Comparison of ENCODE assay signal across 7 mouse cellular contexts in genomic region chr8:116993095-116993867, GRCm38 (mm10). TPM values are rescaled to one million over a fixed set of nuclear protein-coding genes. Genes with fewer than 3 reads are reported as not detected.
DNase-seq lines count a peak whose midpoint lies in the region; ATAC-seq lines count a peak whose summit lies in the region.

TSS of gene Gcsh (minus strand) at chr8:116993537.

- no peaks in the 10 kb centered on the region for H3K27me3 ChIP-seq in intestine, embryonic 16.5 days (replicated peaks; ENCODE audit: control insufficient read depth, insufficient read depth, low read length)
- no peaks in the 10 kb centered on the region for H3K27me3 ChIP-seq in midbrain, embryonic 11.5 days (ENCODE audit: control insufficient read depth, insufficient read depth, low read length)

- H3K4me3 ChIP-seq in intestine, embryonic 16.5 days (ENCODE audit: low read length) = peak within 1 kb of the TSS; percentile 77
- peak within 1 kb of the TSS; percentile 54 for H3K4me3 ChIP-seq in midbrain, embryonic 11.5 days (ENCODE audit: low read depth, low read length)

- peak within 1 kb of the TSS; percentile 93 for H3K4me2 ChIP-seq in intestine, embryonic 16.5 days (ENCODE audit: low read depth, low read length)
- H3K4me2 ChIP-seq in midbrain, embryonic 11.5 days = peak within 1 kb of the TSS; percentile 91

- DNase-seq in adrenal gland, adult 8-10 months = peak; percentile 99
- DNase-seq in embryo, embryonic 9.5 days (ENCODE audit: extremely low spot score) = peak; percentile 99
- peak; percentile 99 for DNase-seq in gastrocnemius, postnatal 4 days (ENCODE audit: low spot score in 2 of 2)
- DNase-seq in left cerebral cortex, postnatal 36 days (ENCODE audit: low spot score in 2 of 2) = peak; percentile 97
- DNase-seq in midbrain, embryonic 11.5 days (ENCODE audit: low spot score, missing footprints) = peak; percentile 99
- DNase-seq in skeletal muscle tissue, adult 2 months (ENCODE audit: low read depth, low spot score) = peak; percentile 95

- no peaks in the 10 kb centered on the region for H3K36me3 ChIP-seq in intestine, embryonic 16.5 days (ENCODE audit: control insufficient read depth, insufficient read depth, low read length)
- no peaks in the 10 kb centered on the region for H3K36me3 ChIP-seq in midbrain, embryonic 11.5 days (ENCODE audit: control insufficient read depth, insufficient read depth, low read length)

- no peaks in the 10 kb centered on the region for H3K9me3 ChIP-seq in intestine, embryonic 16.5 days (ENCODE audit: control insufficient read depth, low read length)
- no peaks in the 10 kb centered on the region for H3K9me3 ChIP-seq in midbrain, embryonic 11.5 days (ENCODE audit: control insufficient read depth, low read length)

- peak; percentile 100 for ATAC-seq in intestine, embryonic 16.5 days
- peak; percentile 100 for ATAC-seq in midbrain, embryonic 11.5 days (ENCODE audit: low FRiP score)

- under 1% methylated on average over 56 of the region's 56 CpGs for WGBS in intestine, embryonic 16.5 days
- WGBS in midbrain, embryonic 11.5 days = under 1% methylated on average over 53 of the region's 56 CpGs

- peak within 1 kb of the TSS; percentile 88 for H3K27ac ChIP-seq in intestine, embryonic 16.5 days (ENCODE audit: low read length)
- 0 out of 2 replicates have a peak within 1 kb of the TSS, but pooled peaks have one; percentile 3 for H3K27ac ChIP-seq in midbrain, embryonic 11.5 days (ENCODE audit: low read depth, low read length)

- H3K4me1 ChIP-seq in intestine, embryonic 16.5 days (ENCODE audit: control insufficient read depth, insufficient read depth, low read length) = peaks cover 9% of the 10 kb centered on the region; the same call in 1 of the 2 replicates
- H3K4me1 ChIP-seq in midbrain, embryonic 11.5 days (ENCODE audit: control insufficient read depth, insufficient read depth, low read length) = peaks cover 7% of the 10 kb centered on the region

- intact Hi-C loops in left cerebral cortex, postnatal 36 days (cut with DNase I) = loop anchor here (5.0 to 10.0 kb wide), 2 partner anchors 71 to 162 kb away; partner anchors contain the start of genes Cenpn, Cmc2 and Gan

- H3K9ac ChIP-seq in intestine, embryonic 16.5 days (ENCODE audit: low read depth, low read length) = peak within 1 kb of the TSS; percentile 79
- H3K9ac ChIP-seq in midbrain, embryonic 11.5 days (ENCODE audit: low read length) = peak within 1 kb of the TSS; percentile 62

RNA-seq across cellular contexts. Expression of gene Gcsh, which starts in this region (rescaled TPM):
- 100 to 1,000 TPM; 142 to 228 (median 186) TPM for total RNA-seq in adrenal gland, adult 8-10 months (2022)
- total RNA-seq in gastrocnemius, postnatal 4 days (2021) = 10 to 100 TPM; 40.1 to 41.6 TPM
- polyA plus RNA-seq in intestine, embryonic 16.5 days (2015; fragmentation: Nextera tagmentation; extraction: Ambion mirVana) = 164 and 173 TPM in 2 replicates
- 10 to 100 TPM; 33.2 to 43.7 TPM for total RNA-seq in left cerebral cortex, postnatal 36 days (2021)
- 146 and 158 TPM in 2 replicates for polyA plus RNA-seq in midbrain, embryonic 11.5 days (2014; fragmentation: Nextera tagmentation; extraction: Ambion mirVana)

Comparison
In these comparisons a context has a peak if more than half of its experiments do, and no peak if none do; other contexts are left out.
1. Peak in every context shown above with its lines: DNase-seq, ATAC-seq, H3K4me3 ChIP-seq and H3K27ac ChIP-seq.